Mouse (Mus musculus): ENCODE measurements at regions not wholly inside any gene's neighbourhood (a gene's known extent, or its start where the extent isn't known, plus 50 kb on each side); places are given as distances from the start of the nearest gene placed in this dataset.

GRCm38 (mm10) chr3:57910020-57910419 lies 62.1 kb upstream of the Pfn2 start:
- H3K4me3 ChIP-seq (ENCODE audit: insufficient read depth, low read length): no peak overlapping the region
- H3K27ac ChIP-seq (ENCODE audit: insufficient read depth, low read length): no peak overlapping the region
- TF ChIP-seq POLR2A (IDR thresholded peaks at IDR 0.05; ENCODE audit: low read depth, low read length) (no peak), CTCF (IDR thresholded peaks at IDR 0.05; ENCODE audit: borderline replicate concordance, insufficient read depth, low read length) (no peak)
- H3K4me1 ChIP-seq (ENCODE audit: control insufficient read depth, insufficient read depth, low read length): no peaks in the 10 kb centered on the region

DNA sequence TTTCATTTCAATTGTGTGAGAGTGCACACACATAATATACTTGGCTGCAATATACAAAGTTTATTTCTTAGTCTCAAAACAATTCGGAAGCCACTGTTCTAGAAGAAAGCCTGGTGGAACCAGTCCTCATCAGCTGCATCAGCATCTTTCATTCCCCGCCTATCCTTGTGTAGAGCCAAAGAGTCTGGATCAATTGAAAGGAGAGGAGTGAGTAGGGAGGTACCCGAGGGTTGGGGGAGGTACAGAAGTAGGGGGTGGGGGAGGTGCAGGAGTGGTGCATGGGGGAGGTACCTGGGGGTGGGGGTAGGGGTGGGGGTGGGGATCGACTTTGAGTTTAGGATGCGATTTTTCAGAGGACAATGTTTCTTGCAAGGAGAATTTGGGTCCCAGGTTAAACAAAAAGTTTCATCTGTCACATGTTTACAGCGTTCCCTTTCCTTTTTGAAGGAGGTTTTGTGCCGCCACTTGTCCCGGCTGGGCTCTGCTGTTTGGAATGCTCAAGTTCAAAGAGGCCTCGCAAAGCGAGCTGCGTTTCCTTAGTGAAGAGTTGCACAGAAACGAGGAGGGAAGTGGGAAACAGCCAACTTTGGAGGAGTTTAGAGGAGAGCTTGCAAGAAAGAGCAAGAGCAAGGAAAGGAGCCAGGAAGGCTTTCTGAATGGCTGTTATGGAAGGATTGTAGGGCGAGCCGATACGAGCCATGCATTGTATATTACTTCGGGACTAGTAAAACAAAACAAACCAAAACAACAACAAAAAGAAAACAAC lies 64.1 kb upstream of the Pfn2 start:
- Histone ChIP-seq H3K27ac (ENCODE audit: insufficient read depth, low read length) (no peak overlapping the region), H3K4me1 (ENCODE audit: control insufficient read depth, insufficient read depth, low read length) (no peaks in the 10 kb centered on the region), H3K4me3 (ENCODE audit: insufficient read depth, low read length) (no peak overlapping the region)
- no peak for TF ChIP-seq POLR2A (IDR thresholded peaks at IDR 0.05; ENCODE audit: low read depth, low read length)
- TF ChIP-seq CTCF (IDR thresholded peaks at IDR 0.05; ENCODE audit: borderline replicate concordance, insufficient read depth, low read length): no peak

DNA sequence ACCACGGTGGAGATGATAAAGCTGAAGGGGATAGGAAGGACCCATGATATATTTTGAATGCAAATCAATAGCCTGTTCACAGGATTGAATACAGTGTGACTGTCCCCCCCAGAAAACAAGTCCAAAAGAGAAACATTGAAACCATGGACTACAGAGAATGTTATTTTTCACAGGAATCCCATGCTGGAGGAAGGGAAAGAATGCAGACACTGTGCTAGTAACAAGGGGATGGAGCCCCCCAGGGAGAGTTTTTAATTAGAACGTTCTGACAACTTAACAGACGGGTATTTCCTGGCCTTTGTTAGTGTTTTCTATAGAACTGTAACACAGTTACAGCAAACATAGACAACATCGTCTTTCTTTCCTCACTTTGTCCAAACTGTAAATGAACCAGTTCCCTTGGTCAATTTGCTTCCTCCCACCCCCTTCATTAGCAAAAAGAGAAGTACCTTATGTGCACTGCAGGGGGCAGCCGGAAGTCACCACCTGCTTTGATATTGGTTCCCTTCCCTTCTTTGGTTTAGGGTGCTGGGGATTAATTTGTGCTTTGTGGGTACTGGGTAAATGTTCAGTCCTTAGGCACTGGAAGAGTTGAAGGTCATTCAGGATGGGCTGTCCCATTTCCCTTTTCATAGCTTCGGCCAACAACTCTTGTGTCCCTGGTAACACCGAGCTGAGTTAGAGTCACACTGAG lies 64.9 kb upstream of the Pfn2 start:
- Histone ChIP-seq H3K4me1 (ENCODE audit: control insufficient read depth, insufficient read depth, low read length) (no peaks in the 10 kb centered on the region), H3K27ac (ENCODE audit: insufficient read depth, low read length) (no peak overlapping the region), H3K4me3 (ENCODE audit: insufficient read depth, low read length) (no peak overlapping the region)
- no peak for TF ChIP-seq POLR2A (IDR thresholded peaks at IDR 0.05; ENCODE audit: low read depth, low read length)
- TF ChIP-seq CTCF (IDR thresholded peaks at IDR 0.05; ENCODE audit: borderline replicate concordance, insufficient read depth, low read length): no peak

DNA sequence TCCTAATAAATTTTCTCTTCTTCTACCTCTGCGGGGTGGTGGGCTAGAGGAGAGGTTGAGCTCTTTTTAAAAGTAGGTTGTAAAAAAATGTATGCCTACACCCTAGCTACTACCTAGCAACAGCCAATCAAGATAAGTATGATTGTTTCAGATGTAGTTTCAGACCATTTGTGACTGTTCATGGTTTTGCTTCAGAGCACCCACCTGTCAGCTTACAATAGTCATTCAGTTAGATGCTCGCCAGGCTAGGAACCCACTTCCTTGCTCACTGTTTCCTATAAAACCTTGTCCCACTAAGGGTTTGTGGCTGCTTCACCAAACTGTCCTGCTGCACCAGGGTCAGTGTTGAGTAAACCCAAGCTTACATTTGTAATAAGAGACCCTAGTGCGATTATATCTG lies 66.8 kb upstream of the Pfn2 start:
- Histone ChIP-seq H3K27ac (ENCODE audit: insufficient read depth, low read length) (no peak overlapping the region), H3K4me3 (ENCODE audit: insufficient read depth, low read length) (no peak overlapping the region), H3K4me1 (ENCODE audit: control insufficient read depth, insufficient read depth, low read length) (no peaks in the 10 kb centered on the region)
- TF ChIP-seq CTCF (IDR thresholded peaks at IDR 0.05; ENCODE audit: borderline replicate concordance, insufficient read depth, low read length) (no peak), POLR2A (IDR thresholded peaks at IDR 0.05; ENCODE audit: low read depth, low read length) (no peak)

- Histone ChIP-seq H3K4me3 (ENCODE audit: insufficient read depth, low read length) (no peak overlapping the region), H3K4me1 (ENCODE audit: control insufficient read depth, insufficient read depth, low read length) (no peaks in the 10 kb centered on the region), H3K27ac (ENCODE audit: insufficient read depth, low read length) (no peak overlapping the region)
- no peak for TF ChIP-seq CTCF (IDR thresholded peaks at IDR 0.05; ENCODE audit: borderline replicate concordance, insufficient read depth, low read length)
- TF ChIP-seq POLR2A (IDR thresholded peaks at IDR 0.05; ENCODE audit: low read depth, low read length): no peak
These were observed 71.0 kb upstream of the Pfn2 start for GRCm38 (mm10) chr3:57918913-57919312.

DNA sequence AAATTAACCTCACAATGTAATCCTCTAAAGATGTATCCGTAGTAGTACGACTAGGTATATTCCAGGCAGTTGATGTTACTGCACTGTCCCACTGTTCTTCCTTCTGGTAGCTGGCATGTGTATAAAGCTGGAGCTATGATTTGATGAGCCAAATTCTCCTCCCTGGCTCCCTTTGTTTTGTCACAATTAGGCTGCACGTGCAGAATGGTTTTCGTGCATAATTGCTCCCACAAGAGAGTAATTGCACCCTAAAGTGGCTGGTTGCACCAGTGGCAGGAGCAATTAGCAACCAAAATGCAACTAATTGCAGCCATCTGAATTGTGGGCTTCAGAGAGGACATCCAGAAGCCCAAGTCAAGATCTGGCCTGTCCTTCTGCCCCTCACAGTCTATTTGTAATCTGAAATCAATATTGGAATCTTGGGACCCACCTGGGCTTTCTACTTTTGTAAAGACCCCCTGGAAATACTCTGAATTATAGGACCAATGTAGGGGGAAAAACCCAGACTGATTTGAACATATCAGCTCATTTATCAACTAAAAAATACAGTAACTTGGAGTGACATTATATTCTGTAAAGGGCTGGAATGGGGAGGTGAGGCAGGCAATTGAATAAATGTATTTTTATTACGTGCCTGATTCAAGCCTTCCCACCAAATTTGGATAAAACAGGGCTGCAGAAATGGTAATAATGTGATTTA lies 71.7 kb upstream of the Pfn2 start:
- TF ChIP-seq CTCF (IDR thresholded peaks at IDR 0.05; ENCODE audit: borderline replicate concordance, insufficient read depth, low read length): no peak
- no peak for TF ChIP-seq POLR2A (IDR thresholded peaks at IDR 0.05; ENCODE audit: low read depth, low read length)
- Histone ChIP-seq H3K27ac (ENCODE audit: insufficient read depth, low read length) (no peak overlapping the region), H3K4me1 (ENCODE audit: control insufficient read depth, insufficient read depth, low read length) (no peaks in the 10 kb centered on the region), H3K4me3 (ENCODE audit: insufficient read depth, low read length) (no peak overlapping the region)

GRCm38 (mm10) chr3:57920090-57920432 lies 72.2 kb upstream of the Pfn2 start:
- Histone ChIP-seq H3K4me3 (ENCODE audit: insufficient read depth, low read length) (no peak overlapping the region), H3K4me1 (ENCODE audit: control insufficient read depth, insufficient read depth, low read length) (no peaks in the 10 kb centered on the region), H3K27ac (ENCODE audit: insufficient read depth, low read length) (no peak overlapping the region)
- TF ChIP-seq CTCF (IDR thresholded peaks at IDR 0.05; ENCODE audit: borderline replicate concordance, insufficient read depth, low read length) (no peak), POLR2A (IDR thresholded peaks at IDR 0.05; ENCODE audit: low read depth, low read length) (no peak)

GRCm38 (mm10) chr3:57921071-57921882 lies 73.4 kb upstream of the Pfn2 start:
- H3K27ac ChIP-seq (ENCODE audit: insufficient read depth, low read length): no peak overlapping the region
- H3K4me3 ChIP-seq (ENCODE audit: insufficient read depth, low read length): no peak overlapping the region
- H3K4me1 ChIP-seq (ENCODE audit: control insufficient read depth, insufficient read depth, low read length): no peaks in the 10 kb centered on the region
- no peak for TF ChIP-seq CTCF (IDR thresholded peaks at IDR 0.05; ENCODE audit: borderline replicate concordance, insufficient read depth, low read length)

- Histone ChIP-seq H3K4me1 (ENCODE audit: control insufficient read depth, insufficient read depth, low read length) (no peaks in the 10 kb centered on the region), H3K4me3 (ENCODE audit: insufficient read depth, low read length) (no peak overlapping the region), H3K27ac (ENCODE audit: insufficient read depth, low read length) (no peak overlapping the region)
- TF ChIP-seq POLR2A (IDR thresholded peaks at IDR 0.05; ENCODE audit: low read depth, low read length): no peak
- TF ChIP-seq CTCF (IDR thresholded peaks at IDR 0.05; ENCODE audit: borderline replicate concordance, insufficient read depth, low read length): no peak
These were observed 75.2 kb upstream of the Pfn2 start for GRCm38 (mm10) chr3:57923061-57923460.
